Comparison of ENCODE assay signal across 12 mouse cellular contexts in the genomic region with DNA sequence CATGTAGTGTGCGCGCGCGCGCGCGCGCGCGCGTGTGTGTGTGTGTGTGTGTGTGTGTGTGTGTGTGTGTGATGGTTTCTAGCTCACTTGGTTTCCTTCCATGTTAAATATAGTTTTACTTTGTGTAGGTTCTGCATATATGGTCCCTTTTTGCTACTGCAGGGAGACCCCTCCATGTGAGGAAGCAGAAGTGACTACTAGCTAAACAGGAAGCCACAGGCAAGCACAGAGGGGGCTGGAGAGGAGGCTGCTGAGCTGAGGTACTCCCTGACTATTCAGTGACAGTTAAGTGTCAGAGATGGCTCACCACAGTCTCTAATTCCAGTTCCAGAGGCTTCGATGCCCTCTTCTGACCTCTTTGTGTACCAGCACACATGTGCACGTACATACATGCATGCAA. TPM values are rescaled to one million over a fixed set of nuclear protein-coding genes. Genes with fewer than 3 reads are reported as not detected.
DNase-seq lines count a peak whose midpoint lies in the region; ATAC-seq and TF ChIP-seq lines count a peak whose summit lies in the region.
"Had no signal": no experiment of that assay in that cellular context is flagged by ENCODE, and none has a peak within 500 bp of the region (broad histone marks: within the 10 kb centered on the region; RNA-seq: fewer than 3 reads in every experiment).

No protein-coding gene starts in this region.

- H3K4me3 ChIP-seq in gastrocnemius, adult 2 months = no peak overlapping the region
- H3K4me3 ChIP-seq in forebrain, postnatal 0 days (ENCODE audit: low read depth, low read length) = no peak overlapping the region
- H3K4me3 ChIP-seq: heart, embryonic 13.5 days; intestine, embryonic 15.5 days; limb, embryonic 13.5 days had no signal

- TF ChIP-seq CTCF in gastrocnemius, adult 2 months (IDR thresholded peaks at IDR 0.05) = no peak
- no peak for TF ChIP-seq CTCF in forebrain, postnatal 0 days (IDR thresholded peaks at IDR 0.05; ENCODE audit: low read depth)

- 97% methylated on average over 13 of the region's 13 CpGs for WGBS in forebrain, postnatal 0 days

- no peaks in the 10 kb centered on the region for H3K27me3 ChIP-seq in forebrain, postnatal 0 days (ENCODE audit: insufficient read depth, low read length)
- H3K27me3 ChIP-seq: heart, embryonic 13.5 days; intestine, embryonic 15.5 days; limb, embryonic 13.5 days had no signal

- DNase-seq in gastrocnemius, adult 2 months = no peak
- no peak for DNase-seq in gastrocnemius, adult 8-10 months (ENCODE audit: low spot score in 2 of 2)
- peak; percentile 16 for DNase-seq in thymus, postnatal 4 days
- DNase-seq in thymus, postnatal 14 days = no peak
- no peak for DNase-seq in kidney, postnatal 36 days
- no peak for DNase-seq in forebrain, postnatal 0 days
- no peak for DNase-seq in gastrocnemius, postnatal 36 days
- DNase-seq: retina, postnatal 1 day had no signal

- 0 out of 2 replicates have a peak, but pooled peaks have one; percentile 34 for ATAC-seq in megakaryocyte-erythroid progenitor cell, adult 5-6 weeks (replicated peaks; ENCODE audit: low FRiP score, low TSS enrichment, poor library complexity, severe bottlenecking)
- no peak for ATAC-seq in forebrain, postnatal 0 days
- ATAC-seq: intestine, embryonic 15.5 days had no signal

- intact Hi-C loops in gastrocnemius, adult 2 months (cut with DNase I) = no loop called here
- intact Hi-C loops in gastrocnemius, postnatal 36 days (cut with DNase I) = no loop called here

- H3K36me3 ChIP-seq in forebrain, postnatal 0 days (ENCODE audit: insufficient read depth) = peaks cover 10% of the 10 kb centered on the region; the same call in 1 of the 2 replicates
- H3K36me3 ChIP-seq: intestine, embryonic 15.5 days had no signal

- no peaks in the 10 kb centered on the region for H3K9me3 ChIP-seq in forebrain, postnatal 0 days (ENCODE audit: low read length)
- H3K9me3 ChIP-seq: heart, embryonic 13.5 days; intestine, embryonic 15.5 days; limb, embryonic 13.5 days had no signal

- no peak overlapping the region for H3K4me2 ChIP-seq in forebrain, postnatal 0 days (ENCODE audit: low read depth)
- H3K4me2 ChIP-seq: heart, embryonic 13.5 days; intestine, embryonic 15.5 days; limb, embryonic 13.5 days had no signal

- H3K27ac ChIP-seq in gastrocnemius, adult 2 months = 0 out of 2 replicates have a peak overlapping the region, but pooled peaks have one; percentile 3
- no peak overlapping the region for H3K27ac ChIP-seq in forebrain, postnatal 0 days (ENCODE audit: low read depth, low read length)
- H3K27ac ChIP-seq: heart, embryonic 13.5 days; intestine, embryonic 15.5 days; limb, embryonic 13.5 days had no signal

- H3K4me1 ChIP-seq in forebrain, postnatal 0 days (ENCODE audit: insufficient read depth) = no peaks in the 10 kb centered on the region
- H3K4me1 ChIP-seq: intestine, embryonic 15.5 days had no signal

- H3K9ac ChIP-seq in forebrain, postnatal 0 days = no peak overlapping the region
- H3K9ac ChIP-seq: heart, embryonic 13.5 days; intestine, embryonic 15.5 days; limb, embryonic 13.5 days had no signal

RNA-seq across cellular contexts. Expression of a gene that starts 9.8 kb away (rescaled TPM):
- total RNA-seq in gastrocnemius, adult 2 months (2021) = 1 to 10 TPM; 6.0 to 7.2 TPM
- 1 to 10 TPM; 5.8 to 7.1 (median 6.6) TPM for total RNA-seq in gastrocnemius, adult 8-10 months (2022)
- total RNA-seq in megakaryocyte-erythroid progenitor cell, adult 5-6 weeks (2014; fragmentation: Nextera tagmentation) = 10.8 and 23.3 TPM in 2 replicates
- 12.3 and 24.8 TPM in 2 replicates for total RNA-seq in megakaryocyte-erythroid progenitor cell, adult 5-6 weeks (2017)
- total RNA-seq in forebrain, postnatal 0 days (2014; rRNA removed) = 22.8 and 23.7 TPM in 2 replicates
- 20.4 and 22.1 TPM in 2 replicates for polyA plus RNA-seq in forebrain, postnatal 0 days (2015; fragmentation: Nextera tagmentation; extraction: Ambion mirVana)
- 1 to 10 TPM; 7.7 to 7.9 TPM for total RNA-seq in gastrocnemius, postnatal 36 days (2021)

RNA-seq across cellular contexts. Expression of a gene that starts 30.7 kb away (rescaled TPM):
- total RNA-seq in gastrocnemius, adult 2 months (2021) = under 1 TPM; 0.13 to 0.42 TPM
- total RNA-seq in gastrocnemius, adult 8-10 months (2022) = 1 to 10 TPM in 1 of 4 experiments, under 1 TPM in 1, not detected in 2; 0.40 to 1.1 TPM
- total RNA-seq in megakaryocyte-erythroid progenitor cell, adult 5-6 weeks (2014; fragmentation: Nextera tagmentation) = not detected in 2 replicates
- 0.50 and 5.4 TPM in 2 replicates for total RNA-seq in megakaryocyte-erythroid progenitor cell, adult 5-6 weeks (2017)
- 106 and 113 TPM in 2 replicates for total RNA-seq in forebrain, postnatal 0 days (2014; rRNA removed)
- polyA plus RNA-seq in forebrain, postnatal 0 days (2015; fragmentation: Nextera tagmentation; extraction: Ambion mirVana) = 65.9 and 67.6 TPM in 2 replicates
- under 1 TPM; 0.41 to 0.52 TPM for total RNA-seq in gastrocnemius, postnatal 36 days (2021)

Comparison
In these comparisons a context has a peak if more than half of its experiments do, and no peak if none do; other contexts are left out.
1. RNA of a gene that starts 30.7 kb away (total RNA-seq): 106 to 113 TPM in forebrain, postnatal 0 days; 0.50 to 5.4 TPM in megakaryocyte-erythroid progenitor cell, adult 5-6 weeks, 0.41 to 0.52 TPM in gastrocnemius, postnatal 36 days, 0.13 to 0.42 TPM in gastrocnemius, adult 2 months and 0.40 to 1.1 TPM in gastrocnemius, adult 8-10 months; every median in the first group is over 10 times any median in the second.